Mouse (Mus musculus) spleen, postnatal 4 days (tissue): Measurements from ENCODE around the gene Zfp931.
A peak's percentile ranks its signal among the peaks of the same experiment; 100 is the strongest.
"Not testable (repeated sequence)": the region's sequence is repeated elsewhere in the genome, so short reads cannot be mapped to it uniquely, and the experiment has no call there.

ENCODE experiments used
- DNase-seq, 2 experiments: peaks; one replicate each; pipeline ENCODE4 v3.0.0; 2022; ENCODE audit warnings: low spot score in 2 of 2

Zfp931 gene

DNA sequence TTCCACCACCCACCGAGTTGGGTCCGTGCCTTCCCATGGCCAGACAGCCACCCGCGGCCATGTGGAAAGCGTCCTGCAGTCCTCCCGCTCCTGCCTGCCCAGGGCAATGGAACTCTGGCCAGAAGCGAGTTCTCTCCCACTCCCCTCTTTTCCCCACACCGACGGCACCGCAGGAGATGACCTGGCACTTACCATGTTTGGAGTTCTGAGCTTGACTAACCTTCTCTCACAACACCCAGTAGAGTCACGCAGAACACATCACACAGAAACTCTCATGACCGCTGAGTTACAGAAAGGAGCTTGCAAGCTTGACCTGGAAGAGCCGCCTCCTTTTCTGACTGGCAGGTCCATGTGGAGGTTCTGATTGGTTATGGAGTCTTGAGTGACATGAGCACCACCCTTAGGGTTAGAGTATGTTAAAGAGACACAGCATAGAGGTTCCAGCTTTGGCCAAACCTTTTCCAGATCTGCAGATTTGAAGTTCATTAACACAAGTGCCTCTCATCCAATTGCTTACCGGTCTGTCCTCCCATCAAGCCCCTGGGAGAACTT, at the start of gene Zfp931:
Gene Zfp931 (minus strand): TSS at position 311 of the 552 bp plus-strand sequence.
- not testable (repeated sequence) for DNase-seq

- no peak for DNase-seq
Observed at GRCm38 (mm10) chr2:178126041-178126820, 48.0 kb upstream of the Zfp931 start.

DNA sequence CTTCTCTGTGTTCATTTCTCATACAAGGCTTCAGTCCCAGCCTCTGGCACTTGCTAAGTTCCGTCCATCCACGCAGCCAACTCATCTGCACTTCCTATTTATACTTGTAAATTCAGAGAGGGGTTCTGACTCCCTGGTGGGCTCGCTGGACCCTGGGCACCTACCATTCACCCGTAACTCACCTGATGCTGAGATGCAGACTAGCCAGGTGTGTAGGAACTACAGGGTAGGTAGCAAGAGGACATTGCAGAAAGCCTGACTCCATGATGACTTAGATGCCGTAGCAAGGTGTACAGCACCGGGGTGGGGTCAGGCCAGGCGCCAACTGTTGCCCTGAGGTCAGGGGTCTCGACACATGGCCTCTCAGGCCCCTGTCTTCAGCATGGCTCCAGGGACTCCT, 47.2 kb upstream of the Zfp931 start:
- no peak for DNase-seq

- DNase-seq: no peak
Observed at GRCm38 (mm10) chr2:178123466-178123865, 45.2 kb upstream of the Zfp931 start.

DNA sequence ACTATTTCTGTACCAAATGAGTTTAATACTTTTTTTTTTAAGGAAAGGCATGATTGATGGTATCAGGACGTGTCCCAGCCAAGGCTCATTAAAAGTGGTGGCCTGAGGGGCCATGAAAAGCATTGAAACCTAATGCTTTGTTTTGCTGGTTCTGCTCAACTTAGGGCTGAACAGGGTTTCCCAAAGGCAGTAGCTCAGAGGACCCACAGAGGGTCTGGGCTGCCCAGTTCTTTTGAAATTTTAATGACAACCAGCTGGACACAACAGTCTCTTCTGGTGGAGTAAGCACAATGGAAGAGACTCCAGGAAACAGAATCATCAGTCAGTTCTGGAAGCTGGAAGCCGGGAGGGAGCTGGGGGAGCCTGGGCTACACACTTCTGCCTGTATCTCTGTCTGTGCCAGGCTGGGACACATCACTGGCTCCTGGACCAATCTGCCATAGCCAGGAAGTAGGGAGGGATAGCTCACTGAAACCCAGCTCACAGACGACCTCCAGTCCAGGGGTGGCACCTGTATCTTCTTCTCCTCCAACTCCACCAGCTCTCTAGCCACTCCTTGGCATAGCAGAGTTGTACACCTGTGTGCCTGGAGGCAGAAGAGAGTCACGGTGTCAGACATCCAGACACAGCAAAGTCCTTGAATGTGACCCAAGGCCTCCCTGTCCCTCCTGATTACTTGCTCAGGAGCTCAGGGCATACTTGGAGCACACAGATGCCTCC, 43.8 kb upstream of the Zfp931 start:
- DNase-seq: no peak

GRCm38 (mm10) chr2:178121375-178121688, 43.1 kb upstream of the Zfp931 start:
- DNase-seq: no peak

GRCm38 (mm10) chr2:178120651-178121374, 42.5 kb upstream of the Zfp931 start:
- DNase-seq: no peak

DNA sequence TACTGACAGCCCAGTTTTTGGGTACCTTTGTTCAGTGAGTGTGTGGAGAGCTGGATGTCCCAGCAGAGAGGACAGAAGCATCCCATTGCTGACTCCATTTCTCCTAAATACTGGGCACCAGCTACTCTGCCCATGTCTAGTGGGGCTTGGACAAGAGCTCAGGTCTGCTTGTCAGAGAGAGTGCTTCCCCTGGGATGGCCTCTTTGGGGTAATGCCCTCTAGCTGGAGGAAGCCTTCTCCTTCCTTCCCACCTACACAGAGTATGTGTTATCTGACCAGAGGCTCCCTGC, 42.0 kb upstream of the Zfp931 start:
- no peak for DNase-seq

- no peak for DNase-seq
Observed at GRCm38 (mm10) chr2:178119561-178120355, 41.5 kb upstream of the Zfp931 start.

DNA sequence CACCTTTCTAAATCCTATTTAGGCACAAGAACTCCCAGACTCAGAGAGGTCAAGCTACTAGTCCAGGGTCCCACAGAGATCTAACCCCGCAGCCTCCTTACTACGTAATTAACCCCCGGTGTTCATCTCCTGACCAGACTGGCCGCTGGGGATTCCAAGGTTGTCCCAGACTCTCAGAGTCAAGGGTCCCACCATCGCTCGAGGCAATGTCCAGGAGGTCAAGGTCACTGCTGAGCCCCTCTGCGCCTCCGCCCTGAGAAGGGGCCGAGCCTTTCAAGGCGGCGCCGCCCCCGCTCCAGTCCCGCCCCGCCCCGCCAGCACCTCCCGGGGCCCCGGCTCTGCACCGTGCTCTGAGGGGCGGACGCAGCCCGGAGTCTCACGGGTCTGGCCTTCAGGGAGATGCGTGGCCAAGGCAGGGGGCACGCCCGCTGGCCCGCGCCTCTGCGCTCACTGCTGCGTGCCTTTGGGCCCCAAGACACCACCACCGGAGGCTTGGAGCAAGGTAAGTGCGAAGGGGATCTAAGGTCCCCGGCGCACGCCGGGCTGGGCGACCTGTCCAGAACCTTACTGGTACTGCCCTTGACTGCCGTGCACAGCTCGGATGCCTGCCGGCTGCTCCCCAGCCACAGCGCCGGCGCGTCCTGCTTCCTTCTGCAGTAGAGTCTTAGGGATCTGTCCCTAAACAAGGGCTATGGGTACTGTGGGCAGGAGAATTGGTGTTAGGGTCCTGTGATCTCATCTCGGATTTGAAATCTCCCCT, 40.7 kb upstream of the Zfp931 start, which contains the start of gene Phactr3:
Gene Phactr3 (plus strand): TSS at position 175 of the 760 bp plus-strand sequence.
- no peak for DNase-seq

DNA sequence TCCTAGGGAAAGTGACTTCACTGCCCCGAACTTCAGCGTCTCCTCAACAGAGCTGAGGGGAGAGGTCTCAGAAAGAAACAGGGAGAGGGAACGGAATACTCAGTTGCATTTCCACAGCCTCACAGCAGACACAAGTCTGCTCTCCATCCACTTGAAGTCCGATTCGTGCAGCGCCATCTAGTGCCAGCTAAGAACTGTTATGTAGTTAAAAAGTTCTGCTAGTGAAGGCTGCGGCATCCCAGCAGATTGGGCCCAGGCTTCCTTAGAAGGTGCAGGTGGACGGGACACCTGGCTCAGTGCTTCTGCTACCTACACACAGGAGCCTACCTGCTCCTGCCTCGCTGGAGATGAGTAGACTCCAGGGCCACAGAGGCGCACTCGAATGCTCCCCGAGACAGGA, 39.7 kb upstream of the Zfp931 start:
- DNase-seq: no peak

DNA sequence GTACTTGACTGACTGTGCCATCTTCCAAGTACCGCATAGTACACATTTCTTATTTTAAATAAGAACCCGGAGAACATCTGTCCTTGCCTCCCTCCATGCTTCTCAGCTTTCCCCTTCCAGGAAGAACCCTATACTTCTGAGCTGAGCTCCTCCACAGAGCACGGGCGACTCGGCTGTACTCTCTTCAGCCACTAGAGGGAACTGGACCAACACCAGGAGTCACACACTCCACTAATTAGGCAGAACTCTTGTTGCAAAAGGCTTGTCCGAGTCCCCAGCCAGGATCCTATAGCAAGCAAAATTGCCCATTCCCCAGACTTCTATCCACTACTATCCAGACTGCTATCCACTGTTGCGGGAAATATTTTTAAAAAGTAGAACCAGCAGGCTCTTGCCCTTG, 23.7 kb upstream of the Zfp931 start:
- no peak for DNase-seq

GRCm38 (mm10) chr2:178098021-178098420, 19.7 kb upstream of the Zfp931 start:
- peak in 1 of 2 experiments; percentile 66 for DNase-seq

GRCm38 (mm10) chr2:178089586-178089985, 11.3 kb upstream of the Zfp931 start:
- DNase-seq: no peak

GRCm38 (mm10) chr2:178058195-178058594, 20.1 kb downstream of the Zfp931 start:
- peak; percentile 48 to 78 for DNase-seq

DNA sequence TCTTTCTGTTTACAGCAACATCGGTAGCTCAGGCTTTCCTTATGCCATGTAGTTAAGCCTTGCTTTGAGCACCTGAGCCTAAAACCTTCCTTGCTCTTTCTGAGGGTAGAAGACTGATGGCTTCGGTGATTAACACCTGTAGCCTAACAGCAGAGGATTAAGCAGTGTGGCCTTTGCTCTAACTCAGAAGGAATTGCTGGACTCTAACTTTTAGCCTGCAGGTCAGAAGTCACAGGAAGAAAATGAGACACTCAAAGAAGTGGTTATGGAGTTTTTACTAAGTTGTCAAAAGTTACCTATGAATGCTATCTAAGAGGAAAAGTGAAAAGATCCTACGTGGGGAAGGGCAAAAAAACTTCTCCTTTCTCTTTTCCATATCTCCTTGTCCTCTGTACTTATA, 50.7 kb downstream of the Zfp931 start:
- DNase-seq: not testable (repeated sequence)

GRCm38 (mm10) chr2:178023861-178024260, 54.4 kb downstream of the Zfp931 start:
- not testable (repeated sequence) for DNase-seq

- DNase-seq: peak; percentile 19 to 72
Observed at GRCm38 (mm10) chr2:178023011-178023611, 55.2 kb downstream of the Zfp931 start, which contains the start of gene Zfp971. Zfp971 (plus strand) TSS chr2:178023284.

DNA sequence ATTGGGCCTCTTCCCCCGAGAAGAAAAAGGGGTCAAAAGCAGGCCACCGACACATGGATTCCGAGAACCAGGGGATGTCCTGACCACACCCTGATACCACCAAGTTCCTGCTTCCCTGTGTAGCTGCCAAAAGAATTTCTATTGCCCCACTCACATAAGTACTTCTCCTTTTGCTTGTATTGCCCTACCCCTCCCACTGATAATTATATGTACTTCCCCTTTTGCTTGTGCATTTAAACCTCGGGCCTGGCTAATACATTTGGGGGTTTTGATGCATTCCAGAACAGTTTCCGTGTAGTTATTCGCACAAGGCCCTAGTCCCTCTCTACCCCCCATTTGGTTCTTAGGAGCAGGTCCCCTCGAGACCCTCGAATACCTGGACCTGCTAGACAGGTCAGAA, 57.5 kb downstream of the Zfp931 start:
- DNase-seq: peak in 1 of 2 experiments; percentile 14

- not testable (repeated sequence) for DNase-seq
Observed at GRCm38 (mm10) chr2:178019486-178019885, 58.8 kb downstream of the Zfp931 start.
